Mouse (Mus musculus) ovary, adult 10 weeks (tissue): ENCODE measurements around the gene Uncx. TPM values are rescaled to one million over a fixed set of nuclear protein-coding genes. Genes with fewer than 3 reads are reported as not detected.

Source experiments
- polyA plus RNA-seq: library from polyadenylated mRNA; stranded (reverse); fragments of 350-450 nt; fragmentation: Illumina TruSeq; extraction: RNeasy Lipid Tissue Mini Kit (QIAGEN cat#74804); gene quantifications from one replicate; pipeline ENCODE4 v1.2.3, GENCODE M21; 2014

Uncx gene
- not detected for polyA plus RNA-seq

DNA sequence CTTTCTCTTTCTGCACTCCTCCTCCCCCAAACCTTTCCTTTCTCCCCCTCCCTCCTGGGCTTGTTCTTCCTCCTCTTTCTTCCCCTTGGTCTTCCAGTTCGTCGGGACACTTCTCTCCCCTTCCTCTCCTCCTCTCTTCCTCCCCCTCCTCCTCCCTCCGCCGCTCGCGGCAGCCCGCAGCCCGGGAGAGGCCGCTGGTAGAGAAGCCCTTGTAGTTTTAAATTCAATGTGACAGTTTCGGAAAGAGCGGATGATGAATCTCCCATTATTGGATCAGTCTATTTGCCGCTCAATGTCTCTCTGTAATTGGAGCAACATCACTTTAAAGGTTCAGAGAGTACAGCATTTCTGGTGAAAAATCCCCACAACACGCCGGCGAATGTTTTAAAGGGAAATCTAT lies at the start of gene Uncx:
Uncx (plus strand) TSS at position 281 of the 400 bp plus-strand sequence.

Other genes with a start within 250 kb of the Uncx start
- gene Adap1, start 217.9 kb upstream of the Uncx start, polyA plus RNA-seq: not detected
- gene Cox19, start 192.1 kb upstream of the Uncx start, polyA plus RNA-seq: 7.5 TPM
- gene Cyp2w1, start 190.9 kb upstream of the Uncx start, polyA plus RNA-seq: not detected
- 4.0 TPM for gene Gpr146, start 165.8 kb upstream of the Uncx start, polyA plus RNA-seq
- not detected for gene C130050O18Rik, start 138.2 kb upstream of the Uncx start, polyA plus RNA-seq
- gene Gper1, start 120.3 kb upstream of the Uncx start, polyA plus RNA-seq: 0.46 TPM
- gene 3110082I17Rik, start 83.0 kb upstream of the Uncx start, polyA plus RNA-seq: 0.77 TPM
- 18.0 TPM for gene Zfand2a, start 58.9 kb upstream of the Uncx start, polyA plus RNA-seq
- gene Micall2, start 192.8 kb downstream of the Uncx start, polyA plus RNA-seq: 0.29 TPM
- gene Ints1, start 232.2 kb downstream of the Uncx start, polyA plus RNA-seq: 0.54 TPM
- gene Mafk, start 248.0 kb downstream of the Uncx start, polyA plus RNA-seq: 7.2 TPM